Mouse (Mus musculus): ENCODE data around the gene Gabrb1. TPM values are rescaled to one million over a fixed set of nuclear protein-coding genes. Genes with fewer than 3 reads are reported as not detected.
A peak's percentile ranks its signal among the peaks of the same experiment; 100 is the strongest.

Gabrb1 gene
- polyA plus RNA-seq, 1 experiment from 2014 or later, result 2.1 TPM

DNA sequence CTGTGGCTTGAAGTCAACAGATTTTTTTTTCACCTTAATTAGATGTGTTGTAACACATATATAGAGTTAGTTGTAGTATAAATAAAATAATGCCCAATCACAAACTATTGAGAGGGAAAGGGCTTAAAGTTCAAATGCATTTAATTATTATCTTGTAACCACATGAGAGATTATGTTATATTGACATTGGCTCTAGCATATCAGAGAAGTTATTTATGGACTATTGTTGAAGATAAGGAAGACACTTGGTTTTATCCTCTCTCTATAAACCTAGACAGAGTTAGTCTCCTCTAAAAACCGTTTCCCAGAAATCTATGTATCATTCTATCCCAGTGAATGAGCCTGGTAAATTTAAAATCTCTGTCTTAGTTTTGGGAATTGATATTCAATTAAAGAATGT lies 515.6 kb downstream of the Gabrb1 start:
- H3K4me3 ChIP-seq, result no peak overlapping the region
- H3K27me3 ChIP-seq, result peaks cover 3% of the 10 kb centered on the region; the same call in 1 of the 2 replicates
- 76% methylated on average over 1 of the region's 1 CpGs for WGBS
- no peak overlapping the region for H3K4me2 ChIP-seq (replicated peaks)
- H3K27ac ChIP-seq (replicated peaks), result no peak overlapping the region
- peaks cover 7% of the 10 kb centered on the region; the same call in 1 of the 2 replicates for H3K4me1 ChIP-seq
- H3K36me3 ChIP-seq, result no peaks in the 10 kb centered on the region
- no peaks in the 10 kb centered on the region for H3K9me3 ChIP-seq
- ATAC-seq (ENCODE audit: low FRiP score, low read depth), result no peak
- no peak overlapping the region for H3K9ac ChIP-seq (replicated peaks)

DNA sequence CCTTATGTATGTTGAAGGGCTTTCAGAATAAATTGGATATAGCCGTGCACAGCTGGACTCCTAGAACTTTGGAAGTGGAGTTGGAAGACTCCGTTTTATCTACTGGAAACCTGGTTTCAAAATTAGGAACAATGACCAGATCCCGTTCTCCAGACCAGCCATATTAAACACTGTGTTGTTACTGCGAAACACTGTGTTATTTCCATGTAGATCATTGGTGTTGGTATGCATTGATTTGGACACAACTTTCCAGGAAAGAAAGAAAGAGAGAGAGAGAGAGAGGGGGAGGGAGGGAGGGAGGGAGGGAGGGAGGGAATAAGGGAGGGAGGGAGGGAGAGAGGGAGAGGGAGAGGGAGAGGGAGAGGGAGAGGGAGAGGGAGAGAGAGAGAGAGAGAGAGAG lies 517.1 kb downstream of the Gabrb1 start:
- Histone ChIP-seq H3K27ac (replicated peaks) (peak overlapping the region; percentile 72), H3K4me1 (peaks cover 7% of the 10 kb centered on the region; the same call in 1 of the 2 replicates), H3K27me3 (peaks cover 1% of the 10 kb centered on the region; the same call in 1 of the 2 replicates), H3K4me3 (peak overlapping the region; percentile 21), H3K9ac (replicated peaks) (no peak overlapping the region), H3K9me3 (no peaks in the 10 kb centered on the region), H3K4me2 (replicated peaks) (peak overlapping the region; percentile 41), H3K36me3 (no peaks in the 10 kb centered on the region)
- peak; percentile 13; the same call in 1 of the 2 replicates for ATAC-seq (ENCODE audit: low FRiP score, low read depth)
- 41% methylated on average over 4 of the region's 4 CpGs for WGBS

- no peaks in the 10 kb centered on the region for H3K36me3 ChIP-seq
- WGBS, result 6% methylated on average over 7 of the region's 7 CpGs
- peak overlapping the region; percentile 21 for H3K4me3 ChIP-seq
- peak overlapping the region; percentile 31; the same call in 1 of the 2 replicates for H3K9ac ChIP-seq (replicated peaks)
- H3K4me1 ChIP-seq, result peaks cover 7% of the 10 kb centered on the region; the same call in 1 of the 2 replicates
- H3K9me3 ChIP-seq, result no peaks in the 10 kb centered on the region
- H3K27ac ChIP-seq (replicated peaks), result peak overlapping the region; percentile 72
- no peaks in the 10 kb centered on the region for H3K27me3 ChIP-seq
- peak; percentile 90 for ATAC-seq (ENCODE audit: low FRiP score, low read depth)
- peak overlapping the region; percentile 41 for H3K4me2 ChIP-seq (replicated peaks)
These were observed 517.6 kb downstream of the Gabrb1 start for GRCm38 (mm10) chr5:72175530-72175929.

DNA sequence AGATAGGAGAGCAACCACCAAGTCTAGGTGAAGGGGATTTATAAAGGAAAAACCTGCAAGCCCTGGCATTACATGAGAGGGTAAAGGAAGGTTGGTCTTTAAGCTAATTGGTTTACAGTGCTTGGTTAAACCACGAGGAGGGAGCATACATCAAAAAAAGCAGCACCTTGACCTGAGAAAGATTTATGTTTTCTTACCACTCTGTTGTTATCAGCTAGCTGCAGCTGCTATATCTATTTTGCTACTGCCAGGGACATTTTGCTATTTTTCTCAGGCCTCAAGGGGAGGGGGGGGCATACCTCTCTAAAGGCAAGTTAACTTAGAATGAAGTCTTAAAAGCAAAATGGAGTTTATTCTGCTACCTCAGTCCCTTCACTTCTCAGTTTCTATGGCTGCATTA lies 523.3 kb downstream of the Gabrb1 start:
- no peaks in the 10 kb centered on the region for H3K9me3 ChIP-seq
- no peak overlapping the region for H3K27ac ChIP-seq (replicated peaks)
- H3K27me3 ChIP-seq, result no peaks in the 10 kb centered on the region; the same call in 1 of the 2 replicates
- H3K9ac ChIP-seq (replicated peaks), result no peak overlapping the region
- WGBS, result 61% methylated on average over 1 of the region's 1 CpGs
- no peaks in the 10 kb centered on the region for H3K4me1 ChIP-seq
- no peak overlapping the region for H3K4me2 ChIP-seq (replicated peaks)
- H3K36me3 ChIP-seq, result no peaks in the 10 kb centered on the region
- no peak for ATAC-seq (ENCODE audit: low FRiP score, low read depth)
- no peak overlapping the region for H3K4me3 ChIP-seq

- no peak overlapping the region for H3K4me3 ChIP-seq
- 92% methylated on average over 4 of the region's 4 CpGs for WGBS
- H3K36me3 ChIP-seq, result no peaks in the 10 kb centered on the region
- H3K9ac ChIP-seq (replicated peaks), result no peak overlapping the region
- no peaks in the 10 kb centered on the region for H3K4me1 ChIP-seq
- no peaks in the 10 kb centered on the region; the same call in 1 of the 2 replicates for H3K27me3 ChIP-seq
- H3K4me2 ChIP-seq (replicated peaks), result no peak overlapping the region
- H3K27ac ChIP-seq (replicated peaks), result no peak overlapping the region
- no peaks in the 10 kb centered on the region for H3K9me3 ChIP-seq
- ATAC-seq (ENCODE audit: low FRiP score, low read depth), result no peak
These were observed 524.9 kb downstream of the Gabrb1 start for GRCm38 (mm10) chr5:72182804-72183203.

GRCm38 (mm10) chr5:72183929-72184328 lies 526.0 kb downstream of the Gabrb1 start:
- Histone ChIP-seq H3K27me3 (no peaks in the 10 kb centered on the region; the same call in 1 of the 2 replicates), H3K4me2 (replicated peaks) (no peak overlapping the region), H3K27ac (replicated peaks) (no peak overlapping the region), H3K36me3 (no peaks in the 10 kb centered on the region), H3K9ac (replicated peaks) (no peak overlapping the region), H3K4me1 (no peaks in the 10 kb centered on the region), H3K9me3 (no peaks in the 10 kb centered on the region), H3K4me3 (no peak overlapping the region)
- WGBS, result 86% methylated on average over 6 of the region's 6 CpGs
- no peak for ATAC-seq (ENCODE audit: low FRiP score, low read depth)

DNA sequence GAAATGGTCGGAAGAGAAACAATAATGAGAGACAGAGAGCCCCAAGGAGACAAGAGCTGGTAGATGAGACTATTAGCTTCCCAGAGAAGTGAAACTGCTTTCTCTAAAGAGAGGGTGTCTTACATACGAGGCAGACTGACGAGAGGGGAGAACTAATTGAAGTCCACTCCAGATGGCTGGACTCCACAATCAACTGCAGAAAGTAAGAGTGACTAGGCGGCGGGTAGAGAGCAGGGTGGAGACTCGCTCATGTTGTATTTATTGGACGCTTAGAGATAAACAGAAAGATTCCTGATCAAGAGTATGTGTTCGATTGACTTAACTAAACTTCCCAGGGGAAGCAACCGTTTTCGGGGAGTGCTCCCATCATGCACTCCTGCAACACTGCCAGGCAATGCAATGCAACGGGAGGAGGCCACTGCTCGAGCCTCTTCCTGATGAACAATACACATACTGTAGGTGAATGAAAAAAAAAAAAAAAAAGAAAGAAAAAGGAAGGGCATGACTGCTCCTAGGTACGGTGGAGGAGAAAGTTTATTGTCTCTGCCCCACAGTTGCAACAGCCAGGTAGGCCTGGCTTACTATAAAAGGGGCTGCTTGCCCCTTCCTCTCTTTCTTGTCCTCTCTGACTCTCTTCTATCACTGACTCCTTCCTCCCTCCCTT lies 526.7 kb downstream of the Gabrb1 start:
- ATAC-seq (ENCODE audit: low FRiP score, low read depth), result no peak
- 90% methylated on average over 13 of the region's 13 CpGs for WGBS
- Histone ChIP-seq H3K27ac (replicated peaks) (no peak overlapping the region), H3K4me3 (no peak overlapping the region), H3K27me3 (no peaks in the 10 kb centered on the region; the same call in 1 of the 2 replicates), H3K9me3 (no peaks in the 10 kb centered on the region), H3K36me3 (no peaks in the 10 kb centered on the region), H3K9ac (replicated peaks) (no peak overlapping the region), H3K4me2 (replicated peaks) (no peak overlapping the region), H3K4me1 (no peaks in the 10 kb centered on the region)

GRCm38 (mm10) chr5:72191154-72191553 lies 533.2 kb downstream of the Gabrb1 start:
- Histone ChIP-seq H3K36me3 (no peaks in the 10 kb centered on the region), H3K4me2 (replicated peaks) (no peak overlapping the region), H3K9me3 (no peaks in the 10 kb centered on the region), H3K27me3 (no peaks in the 10 kb centered on the region), H3K9ac (replicated peaks) (no peak overlapping the region), H3K4me3 (no peak overlapping the region), H3K4me1 (no peaks in the 10 kb centered on the region), H3K27ac (replicated peaks) (no peak overlapping the region)
- WGBS, result 86% methylated on average over 7 of the region's 7 CpGs
- no peak for ATAC-seq (ENCODE audit: low FRiP score, low read depth)

GRCm38 (mm10) chr5:72191932-72192331 lies 534.0 kb downstream of the Gabrb1 start:
- H3K4me2 ChIP-seq (replicated peaks), result no peak overlapping the region
- H3K9ac ChIP-seq (replicated peaks), result no peak overlapping the region
- no peaks in the 10 kb centered on the region for H3K9me3 ChIP-seq
- H3K27ac ChIP-seq (replicated peaks), result no peak overlapping the region
- no peak for ATAC-seq (ENCODE audit: low FRiP score, low read depth)
- no peaks in the 10 kb centered on the region for H3K4me1 ChIP-seq
- 87% methylated on average over 5 of the region's 5 CpGs for WGBS
- H3K27me3 ChIP-seq, result no peaks in the 10 kb centered on the region
- H3K36me3 ChIP-seq, result no peaks in the 10 kb centered on the region
- H3K4me3 ChIP-seq, result no peak overlapping the region

GRCm38 (mm10) chr5:72195442-72195841 lies 537.5 kb downstream of the Gabrb1 start:
- H3K27ac ChIP-seq (replicated peaks), result no peak overlapping the region
- no peaks in the 10 kb centered on the region for H3K27me3 ChIP-seq
- WGBS, result 86% methylated on average over 1 of the region's 1 CpGs
- no peak overlapping the region for H3K4me3 ChIP-seq
- H3K36me3 ChIP-seq, result no peaks in the 10 kb centered on the region
- no peaks in the 10 kb centered on the region for H3K4me1 ChIP-seq
- no peak overlapping the region for H3K4me2 ChIP-seq (replicated peaks)
- no peak for ATAC-seq (ENCODE audit: low FRiP score, low read depth)
- no peak overlapping the region for H3K9ac ChIP-seq (replicated peaks)
- H3K9me3 ChIP-seq, result no peaks in the 10 kb centered on the region
